Mouse (Mus musculus) macrophage (primary cell): ENCODE data around the gene Itch. TPM values are rescaled to one million over a fixed set of nuclear protein-coding genes. Genes with fewer than 3 reads are reported as not detected.
"Not testable (repeated sequence)": the region's sequence is repeated elsewhere in the genome, so short reads cannot be mapped to it uniquely, and the experiment has no call there.

ENCODE experiments used
- H3K27ac ChIP-seq: fragments of 350-480 bp; formaldehyde crosslinking; 2 replicates; pipeline ENCODE4 v1.9.0; 2021
- H3K36me3 ChIP-seq: fragments of 350-480 bp; formaldehyde crosslinking; 2 replicates; pipeline ENCODE4 v1.9.0; 2021; ENCODE audit errors: inconsistent target
- H3K4me3 ChIP-seq: fragments of 350-480 bp; formaldehyde crosslinking; 2 replicates; pipeline ENCODE4 v1.9.0; 2021; ENCODE audit errors: inconsistent target
- H3K79me2 ChIP-seq: fragments of 350-480 bp; formaldehyde crosslinking; 2 replicates; pipeline ENCODE4 v1.9.0; 2021; ENCODE audit errors: inconsistent target
- WGBS: methylation state at CpG from one replicate; pipeline ENCODE4 v1.1.7; 2026; ENCODE audit warnings: inconsistent platforms; ENCODE audit not compliant: missing documents; 5-methylcytosine and 5-hydroxymethylcytosine counted together
- polyA plus RNA-seq: library from polyadenylated mRNA; stranded (reverse); fragments of 250-400 nt; gene quantifications from 3 replicates; pipeline ENCODE4 v1.2.4, GENCODE M21; 2018; ENCODE audit warnings: inconsistent platforms

Gene Itch
- polyA plus RNA-seq, 1 experiment from 2014 or later: 34.9 TPM

DNA sequence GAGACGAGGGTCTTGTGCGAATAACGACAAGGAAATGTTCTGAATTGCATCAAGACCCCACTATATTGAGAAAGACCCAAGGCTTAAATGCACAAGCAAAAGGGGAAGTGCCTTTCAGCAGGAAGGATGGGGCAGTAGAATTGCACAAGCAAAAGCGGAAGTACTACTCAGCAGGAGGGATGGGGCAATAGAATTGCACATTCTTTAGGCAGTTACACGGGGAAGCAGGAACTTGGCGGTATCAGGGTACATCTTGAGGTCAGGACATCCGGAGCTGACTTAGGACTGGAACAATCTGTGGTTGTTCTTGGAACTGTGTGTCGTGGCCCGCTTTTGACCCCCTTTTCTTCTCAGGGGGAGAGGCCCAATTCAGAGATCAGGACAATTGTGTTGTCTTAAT lies 26.0 kb upstream of the Itch start:
- H3K27ac ChIP-seq, H3K36me3 ChIP-seq, H3K4me3 ChIP-seq, H3K79me2 ChIP-seq: not testable (repeated sequence)
- 68% methylated on average over 6 of the region's 9 CpGs for WGBS

GRCm38 (mm10) chr2:155115216-155115830 lies 18.0 kb upstream of the Itch start:
- Histone ChIP-seq H3K79me2 (no peaks in the 10 kb centered on the region), H3K4me3 (no peak overlapping the region), H3K27ac (no peak overlapping the region), H3K36me3 (no peaks in the 10 kb centered on the region)
- 79% methylated on average over 7 of the region's 7 CpGs for WGBS

DNA sequence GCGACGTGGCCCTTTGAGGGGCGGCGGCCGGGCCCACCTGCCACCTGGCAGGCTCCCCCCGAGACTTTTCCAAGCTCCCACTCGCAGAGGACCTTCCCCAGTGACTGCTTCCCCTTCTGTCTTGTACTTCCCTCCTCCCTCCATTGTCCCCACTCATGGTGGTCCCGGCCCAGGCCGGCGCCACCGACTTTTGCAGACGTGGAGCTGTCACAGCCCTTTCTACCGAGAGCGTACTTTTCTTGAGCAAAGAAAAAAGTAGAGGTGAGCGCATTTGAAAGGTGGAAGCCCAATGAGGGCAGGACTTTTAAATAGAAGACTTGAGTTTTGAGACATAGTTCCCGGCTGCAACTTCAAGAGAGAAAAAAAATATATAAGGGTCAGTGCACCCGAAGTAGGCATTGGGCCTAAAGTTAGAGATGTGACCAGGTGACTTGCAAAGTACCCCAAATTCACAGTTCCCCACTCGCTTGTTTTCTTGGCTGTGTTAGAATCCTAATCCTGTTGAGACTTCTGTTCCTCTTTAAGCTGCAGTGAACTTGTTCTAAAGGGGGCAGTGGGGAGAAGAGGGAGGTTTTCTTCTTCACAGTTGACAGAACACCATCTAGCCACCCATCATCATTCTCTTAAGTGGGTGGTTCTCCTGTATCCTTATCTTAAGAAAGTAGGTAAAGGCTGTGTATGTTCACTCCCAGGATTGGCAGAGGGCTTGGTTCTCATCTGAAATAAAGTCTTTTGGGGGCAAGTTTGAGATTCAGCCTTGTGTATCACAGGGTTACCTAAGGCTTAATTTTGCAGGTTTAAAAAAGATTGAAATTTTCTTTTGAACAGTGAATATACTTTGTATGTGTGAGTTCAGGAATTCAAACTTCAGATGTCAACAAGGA lies 910 bp downstream of the Itch start:
- H3K4me3 ChIP-seq: peak overlapping the region; percentile 58
- H3K27ac ChIP-seq: no peak overlapping the region
- under 1% methylated on average over 18 of the region's 18 CpGs for WGBS
- peaks cover 8% of the 10 kb centered on the region; the same call in 1 of the 2 replicates for H3K36me3 ChIP-seq
- peaks cover 54% of the 10 kb centered on the region for H3K79me2 ChIP-seq

- WGBS: 65% methylated on average over 4 of the region's 4 CpGs
- Histone ChIP-seq H3K4me3 (no peak overlapping the region), H3K36me3 (peaks cover 10% of the 10 kb centered on the region; the same call in 1 of the 2 replicates), H3K79me2 (peaks cover 56% of the 10 kb centered on the region), H3K27ac (no peak overlapping the region; the same call in 1 of the 2 replicates)
Observed at GRCm38 (mm10) chr2:155135092-155135491, 1.8 kb downstream of the Itch start.

DNA sequence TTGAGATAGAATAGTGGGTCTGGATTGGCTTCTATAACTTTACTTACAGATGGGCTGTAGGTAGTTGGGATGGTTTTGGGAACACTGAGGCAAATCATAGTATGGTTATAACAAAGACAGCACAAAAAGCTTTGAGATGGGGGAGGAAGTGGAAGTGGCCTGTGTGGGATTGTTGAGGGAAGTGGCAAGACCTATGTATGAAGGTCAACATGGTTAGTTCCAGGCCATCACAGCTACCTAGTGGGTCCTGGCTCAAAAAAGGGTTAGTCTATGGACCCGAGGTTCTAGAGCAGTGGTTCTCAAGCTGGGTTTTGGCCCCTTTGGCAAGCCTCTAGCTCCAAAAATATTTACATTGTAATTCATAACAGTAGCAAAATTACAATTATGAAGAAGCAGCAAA lies 2.2 kb downstream of the Itch start:
- Histone ChIP-seq H3K4me3 (no peak overlapping the region), H3K79me2 (peaks cover 56% of the 10 kb centered on the region), H3K27ac (peak overlapping the region; percentile 7; the same call in 1 of the 2 replicates), H3K36me3 (peaks cover 14% of the 10 kb centered on the region)
- WGBS: 33% methylated on average over 1 of the region's 1 CpGs

- WGBS: 100% methylated on average over 4 of the region's 5 CpGs
Observed at GRCm38 (mm10) chr2:155140986-155141385, 7.7 kb downstream of the Itch start.

GRCm38 (mm10) chr2:155142025-155142555 lies 8.8 kb downstream of the Itch start:
- Histone ChIP-seq H3K36me3 (peaks cover 41% of the 10 kb centered on the region), H3K4me3 (no peak overlapping the region), H3K79me2 (peaks cover 80% of the 10 kb centered on the region), H3K27ac (no peak overlapping the region)

More at GRCm38 (mm10) chr2:155140986-155141385, 7.7 kb downstream of the Itch start:
- H3K4me3 ChIP-seq: no peak overlapping the region
- no peak overlapping the region for H3K27ac ChIP-seq
- H3K79me2 ChIP-seq: peaks cover 83% of the 10 kb centered on the region
- H3K36me3 ChIP-seq: peaks cover 31% of the 10 kb centered on the region

DNA sequence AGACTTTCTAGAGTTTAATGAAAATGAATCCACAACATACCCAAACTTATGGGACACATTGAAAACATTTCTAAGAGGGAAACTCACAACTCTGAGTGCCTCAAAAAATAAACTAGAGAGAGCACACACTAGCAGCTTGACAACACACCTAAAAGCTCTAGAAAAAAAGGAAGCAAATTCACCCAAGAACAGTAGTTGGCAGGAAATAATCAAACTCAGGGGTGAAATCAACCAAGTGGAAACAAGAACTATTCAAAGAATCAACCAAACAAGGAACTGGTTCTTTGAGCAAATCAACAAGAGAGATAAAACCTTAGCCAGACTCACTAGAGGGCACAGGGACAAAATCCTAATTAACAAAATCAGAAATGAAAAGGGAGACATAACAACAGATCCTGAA lies 16.0 kb downstream of the Itch start:
- not testable (repeated sequence) for H3K27ac ChIP-seq, H3K4me3 ChIP-seq
- Histone ChIP-seq H3K36me3 (peaks cover 27% of the 10 kb centered on the region), H3K79me2 (peaks cover 37% of the 10 kb centered on the region)

GRCm38 (mm10) chr2:155207419-155207818 lies 74.1 kb downstream of the Itch start:
- Histone ChIP-seq H3K27ac (no peak overlapping the region), H3K36me3 (peaks cover 92% of the 10 kb centered on the region), H3K79me2 (no peaks in the 10 kb centered on the region), H3K4me3 (no peak overlapping the region)
- 94% methylated on average over 2 of the region's 2 CpGs for WGBS

GRCm38 (mm10) chr2:155223145-155223544 lies 89.8 kb downstream of the Itch start:
- no peak overlapping the region for H3K4me3 ChIP-seq
- peaks cover 50% of the 10 kb centered on the region for H3K36me3 ChIP-seq
- no peak overlapping the region for H3K27ac ChIP-seq
- WGBS: 66% methylated on average over 2 of the region's 2 CpGs
- no peaks in the 10 kb centered on the region for H3K79me2 ChIP-seq

GRCm38 (mm10) chr2:155224721-155225120 lies 91.4 kb downstream of the Itch start:
- peaks cover 40% of the 10 kb centered on the region for H3K36me3 ChIP-seq
- no peaks in the 10 kb centered on the region for H3K79me2 ChIP-seq
- no peak overlapping the region for H3K27ac ChIP-seq
- no peak overlapping the region for H3K4me3 ChIP-seq
- 95% methylated on average over 7 of the region's 7 CpGs for WGBS

DNA sequence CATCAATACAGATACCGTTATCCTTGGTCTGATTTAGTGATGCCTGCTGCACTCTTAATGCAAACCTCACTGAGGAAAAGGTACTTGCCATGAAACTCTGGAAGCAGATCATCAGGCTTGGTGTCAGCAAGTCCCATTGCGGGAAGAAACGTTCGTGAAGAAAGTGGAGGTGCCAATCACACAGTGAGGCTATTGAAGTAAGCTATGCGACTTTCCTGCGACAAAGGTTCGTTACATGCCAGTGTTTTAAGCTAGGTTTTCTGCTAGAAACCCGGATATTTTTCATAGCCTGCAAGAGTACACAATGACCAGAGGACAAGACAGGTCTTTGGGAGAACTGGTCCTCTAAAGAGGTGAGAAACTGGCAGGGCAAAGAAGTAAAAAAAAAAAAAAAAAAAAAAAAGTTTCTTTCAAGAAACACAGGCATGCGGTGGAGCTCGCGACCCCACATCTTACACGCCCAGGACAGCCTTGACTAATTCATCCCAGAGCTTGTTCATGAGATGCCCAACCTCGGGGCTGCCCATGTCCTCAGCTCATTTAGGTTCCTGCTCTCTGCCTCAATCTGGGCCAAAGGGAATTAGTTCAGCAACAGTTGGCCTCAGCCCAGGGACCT lies 102.5 kb downstream of the Itch start:
- Histone ChIP-seq H3K36me3 (no peaks in the 10 kb centered on the region), H3K79me2 (peaks cover 43% of the 10 kb centered on the region), H3K4me3 (peak overlapping the region; percentile 94), H3K27ac (peak overlapping the region; percentile 39)
- WGBS: 10% methylated on average over 13 of the region's 13 CpGs

DNA sequence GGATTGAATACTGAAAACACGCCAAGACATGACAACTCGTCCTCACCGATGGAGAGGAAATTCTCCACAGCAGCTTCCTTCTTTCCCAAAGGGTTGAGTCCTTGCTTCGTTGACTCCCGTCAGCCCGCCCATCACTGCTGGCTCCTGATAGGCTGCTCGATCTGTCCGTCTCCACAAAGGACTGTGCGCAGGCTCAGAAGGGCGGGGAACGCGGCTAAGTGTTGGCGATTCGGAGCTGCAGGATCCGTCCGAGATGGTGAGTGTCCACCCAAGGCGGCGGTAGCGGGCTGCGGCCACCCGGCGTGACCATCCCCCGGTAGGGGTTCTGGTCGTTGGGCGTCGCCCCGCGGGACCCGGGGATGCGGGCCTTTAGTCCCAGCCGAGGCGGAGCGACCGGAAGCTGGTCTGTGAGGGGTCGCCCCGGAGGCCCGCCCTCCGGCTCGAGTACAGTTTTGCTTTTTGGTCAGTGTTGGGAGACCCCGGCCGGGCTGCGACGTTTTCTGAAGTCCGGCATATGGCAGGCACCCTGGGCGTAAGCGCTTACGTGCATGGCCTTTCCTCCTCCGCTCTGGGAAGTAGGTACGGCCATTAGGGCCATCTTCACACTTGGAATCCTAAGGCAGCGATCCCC lies 103.2 kb downstream of the Itch start, which contains the start of gene Dynlrb1:
Gene Dynlrb1, plus strand, starts transcription at position 172 of the 631 bp plus-strand sequence.
- no peaks in the 10 kb centered on the region for H3K36me3 ChIP-seq
- H3K27ac ChIP-seq: peak within 1 kb of the TSS; percentile 67
- peaks cover 49% of the 10 kb centered on the region for H3K79me2 ChIP-seq
- H3K4me3 ChIP-seq: peak within 1 kb of the TSS; percentile 94
- 0% methylated on average over 49 of the region's 50 CpGs for WGBS

DNA sequence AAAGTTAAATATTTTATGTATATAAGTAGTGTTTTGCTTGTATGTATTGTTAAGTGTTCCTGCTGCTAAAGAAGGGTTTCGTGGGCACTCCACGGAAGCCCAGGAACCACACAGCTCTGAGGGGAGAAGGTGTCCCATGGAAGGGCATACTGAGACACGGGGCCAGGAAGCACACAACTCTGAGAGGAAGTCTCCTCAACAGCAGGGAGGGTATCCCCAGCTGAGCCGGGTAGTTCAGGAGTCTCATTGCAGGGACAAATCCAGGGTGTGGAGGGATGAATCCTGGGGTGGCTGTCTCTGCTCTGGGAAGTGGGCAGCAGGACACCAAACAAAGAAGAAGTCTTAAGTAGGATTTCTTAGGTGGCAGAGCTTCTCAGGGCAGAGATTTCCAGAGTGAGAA lies 104.0 kb downstream of the Itch start:
- H3K79me2 ChIP-seq: peaks cover 57% of the 10 kb centered on the region
- H3K4me3 ChIP-seq: peak overlapping the region; percentile 94
- peaks cover 2% of the 10 kb centered on the region; the same call in 1 of the 2 replicates for H3K36me3 ChIP-seq
- WGBS: 4% methylated on average over 4 of the region's 4 CpGs
- H3K27ac ChIP-seq: peak overlapping the region; percentile 67
